Mouse (Mus musculus): ENCODE data around the gene Tm9sf4. TPM values are rescaled to one million over a fixed set of nuclear protein-coding genes. Genes with fewer than 3 reads are reported as not detected.

The Tm9sf4 gene
- total and polyA plus RNA-seq, 2 experiments from 2014 or later, result 61.9 to 84.2 TPM

DNA sequence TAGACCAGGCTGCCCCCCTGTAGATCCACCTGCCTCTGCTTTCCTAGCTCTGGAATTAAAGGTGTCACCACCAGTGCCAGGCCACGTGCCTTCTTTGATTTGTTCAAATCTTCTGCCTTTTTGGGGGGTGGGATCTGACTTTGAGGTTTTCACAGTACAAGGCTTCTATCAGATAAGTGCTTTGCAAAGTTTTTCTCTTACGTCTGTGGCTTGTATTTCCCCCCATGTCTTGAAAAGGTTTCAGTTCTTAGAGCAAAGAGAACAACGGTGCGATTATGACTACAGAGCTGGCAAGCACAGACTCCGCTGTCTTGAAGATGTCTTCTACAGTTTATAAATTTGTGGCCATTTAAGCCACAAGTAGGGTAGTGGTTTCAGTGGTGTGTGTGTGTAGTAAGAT is 50.3 kb downstream of the Tm9sf4 start:
- Histone ChIP-seq H3K4me2 (ENCODE audit: low read depth, low read length, poor library complexity, severe bottlenecking) (no peak overlapping the region), H3K4me1 (ENCODE audit: insufficient read depth, low read length) (no peaks in the 10 kb centered on the region), H3K4me3 (ENCODE audit: low read depth, low read length) (no peak overlapping the region), H3K36me3 (ENCODE audit: insufficient read depth, low read length) (peaks cover 28% of the 10 kb centered on the region), H3K27me3 (ENCODE audit: insufficient read depth, low read length) (no peaks in the 10 kb centered on the region), H3K9me3 (ENCODE audit: low read length) (no peaks in the 10 kb centered on the region), H3K27ac (ENCODE audit: low read depth, low read length) (no peak overlapping the region), H3K9ac (replicated peaks; ENCODE audit: low read length, poor library complexity, severe bottlenecking) (no peak overlapping the region)
- TF ChIP-seq CTCF (IDR thresholded peaks at IDR 0.05), result no peak
- DNase-seq (ENCODE audit: low spot score) (no peak), ATAC-seq (ENCODE audit: low FRiP score) (no peak)
- 97% methylated on average over 5 of the region's 5 CpGs for WGBS

- H3K4me2 ChIP-seq (ENCODE audit: low read depth, low read length, poor library complexity, severe bottlenecking), result no peak overlapping the region
- H3K9me3 ChIP-seq (ENCODE audit: low read length), result no peaks in the 10 kb centered on the region
- TF ChIP-seq CTCF (IDR thresholded peaks at IDR 0.05), result no peak
- ATAC-seq (ENCODE audit: low FRiP score) (no peak), DNase-seq (ENCODE audit: low spot score) (no peak)
- no peaks in the 10 kb centered on the region for H3K4me1 ChIP-seq (ENCODE audit: insufficient read depth, low read length)
- no peak overlapping the region for H3K9ac ChIP-seq (replicated peaks; ENCODE audit: low read length, poor library complexity, severe bottlenecking)
- no peak overlapping the region for H3K27ac ChIP-seq (ENCODE audit: low read depth, low read length)
- H3K4me3 ChIP-seq (ENCODE audit: low read depth, low read length), result no peak overlapping the region
- no peaks in the 10 kb centered on the region for H3K27me3 ChIP-seq (ENCODE audit: insufficient read depth, low read length)
- 87% methylated on average over 4 of the region's 4 CpGs for WGBS
- H3K36me3 ChIP-seq (ENCODE audit: insufficient read depth, low read length), result peaks cover 15% of the 10 kb centered on the region
These were observed 52.2 kb downstream of the Tm9sf4 start for GRCm38 (mm10) chr2:153213351-153213750.

- no peak overlapping the region for H3K27ac ChIP-seq (ENCODE audit: low read depth, low read length)
- no peak overlapping the region for H3K4me3 ChIP-seq (ENCODE audit: low read depth, low read length)
- no peaks in the 10 kb centered on the region for H3K27me3 ChIP-seq (ENCODE audit: insufficient read depth, low read length)
- H3K4me1 ChIP-seq (ENCODE audit: insufficient read depth, low read length), result no peaks in the 10 kb centered on the region
- WGBS, result 78% methylated on average over 6 of the region's 6 CpGs
- no peak for DNase-seq (ENCODE audit: low spot score)
- no peak for ATAC-seq (ENCODE audit: low FRiP score)
- H3K9me3 ChIP-seq (ENCODE audit: low read length), result no peaks in the 10 kb centered on the region
- no peak overlapping the region for H3K9ac ChIP-seq (replicated peaks; ENCODE audit: low read length, poor library complexity, severe bottlenecking)
- no peak for TF ChIP-seq CTCF (IDR thresholded peaks at IDR 0.05)
- no peak overlapping the region for H3K4me2 ChIP-seq (ENCODE audit: low read depth, low read length, poor library complexity, severe bottlenecking)
- peaks cover 2% of the 10 kb centered on the region for H3K36me3 ChIP-seq (ENCODE audit: insufficient read depth, low read length)
These were observed 53.7 kb downstream of the Tm9sf4 start for GRCm38 (mm10) chr2:153214771-153215259.

- H3K27me3 ChIP-seq (ENCODE audit: insufficient read depth, low read length), result no peaks in the 10 kb centered on the region
- no peaks in the 10 kb centered on the region for H3K4me1 ChIP-seq (ENCODE audit: insufficient read depth, low read length)
- no peak overlapping the region for H3K27ac ChIP-seq (ENCODE audit: low read depth, low read length)
- no peak overlapping the region for H3K9ac ChIP-seq (replicated peaks; ENCODE audit: low read length, poor library complexity, severe bottlenecking)
- H3K9me3 ChIP-seq (ENCODE audit: low read length), result no peaks in the 10 kb centered on the region
- ATAC-seq (ENCODE audit: low FRiP score), result no peak
- no peak overlapping the region for H3K4me3 ChIP-seq (ENCODE audit: low read depth, low read length)
- TF ChIP-seq CTCF (IDR thresholded peaks at IDR 0.05), result no peak
- H3K4me2 ChIP-seq (ENCODE audit: low read depth, low read length, poor library complexity, severe bottlenecking), result no peak overlapping the region
- no peak for DNase-seq (ENCODE audit: low spot score)
- WGBS, result 80% methylated on average over 4 of the region's 4 CpGs
- no peaks in the 10 kb centered on the region for H3K36me3 ChIP-seq (ENCODE audit: insufficient read depth, low read length)
These were observed 54.3 kb downstream of the Tm9sf4 start for GRCm38 (mm10) chr2:153215421-153215820.

- no peak overlapping the region for H3K27ac ChIP-seq (ENCODE audit: low read depth, low read length)
- H3K9ac ChIP-seq (replicated peaks; ENCODE audit: low read length, poor library complexity, severe bottlenecking), result no peak overlapping the region
- TF ChIP-seq CTCF (IDR thresholded peaks at IDR 0.05), result no peak
- H3K4me3 ChIP-seq (ENCODE audit: low read depth, low read length), result no peak overlapping the region
- H3K9me3 ChIP-seq (ENCODE audit: low read length), result no peaks in the 10 kb centered on the region
- ATAC-seq (ENCODE audit: low FRiP score), result no peak
- 90% methylated on average over 10 of the region's 10 CpGs for WGBS
- no peak for DNase-seq (ENCODE audit: low spot score)
- H3K36me3 ChIP-seq (ENCODE audit: insufficient read depth, low read length), result 0 out of 2 replicates have a peak, but pooled peaks cover 4% of the 10 kb centered on the region
- H3K27me3 ChIP-seq (ENCODE audit: insufficient read depth, low read length), result no peaks in the 10 kb centered on the region
- no peaks in the 10 kb centered on the region for H3K4me1 ChIP-seq (ENCODE audit: insufficient read depth, low read length)
- no peak overlapping the region for H3K4me2 ChIP-seq (ENCODE audit: low read depth, low read length, poor library complexity, severe bottlenecking)
These were observed 56.8 kb downstream of the Tm9sf4 start for GRCm38 (mm10) chr2:153217826-153218340.

DNA sequence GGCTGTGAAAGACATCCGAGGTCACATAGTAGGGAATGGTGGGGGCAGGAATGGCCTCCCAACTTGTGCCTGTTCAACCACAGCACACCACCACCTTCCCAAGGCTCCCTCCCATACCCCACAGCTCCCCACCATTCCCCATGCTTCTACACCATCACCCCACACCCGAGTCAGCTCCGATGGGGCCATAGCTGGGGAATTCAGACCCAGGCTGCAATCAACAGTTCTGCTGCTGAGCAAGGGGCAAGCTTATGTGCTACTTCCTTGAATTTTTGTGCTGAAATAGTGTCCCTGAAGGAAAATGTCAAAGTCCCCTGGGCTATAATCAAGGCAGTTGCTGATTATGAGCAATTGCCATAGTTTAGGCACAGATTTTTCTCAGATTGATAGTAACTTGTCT is 57.4 kb downstream of the Tm9sf4 start:
- no peak for ATAC-seq (ENCODE audit: low FRiP score)
- WGBS, result 81% methylated on average over 3 of the region's 3 CpGs

More for the DNA sequence above, 57.4 kb downstream of the Tm9sf4 start:
- Histone ChIP-seq H3K36me3 (ENCODE audit: insufficient read depth, low read length) (0 out of 2 replicates have a peak, but pooled peaks cover 4% of the 10 kb centered on the region), H3K4me1 (ENCODE audit: insufficient read depth, low read length) (no peaks in the 10 kb centered on the region), H3K4me2 (ENCODE audit: low read depth, low read length, poor library complexity, severe bottlenecking) (no peak overlapping the region), H3K4me3 (ENCODE audit: low read depth, low read length) (no peak overlapping the region), H3K27ac (ENCODE audit: low read depth, low read length) (no peak overlapping the region), H3K9ac (replicated peaks; ENCODE audit: low read length, poor library complexity, severe bottlenecking) (no peak overlapping the region), H3K27me3 (ENCODE audit: insufficient read depth, low read length) (no peaks in the 10 kb centered on the region), H3K9me3 (ENCODE audit: low read length) (no peaks in the 10 kb centered on the region)
- TF ChIP-seq CTCF (IDR thresholded peaks at IDR 0.05), result no peak
- DNase-seq (ENCODE audit: low spot score), result no peak

Measured in midbrain, postnatal 0 days (tissue).